Mouse (Mus musculus) v-Abl transformed pro-B cells (cell line): ENCODE data around the gene Olfr1277.

ENCODE experiments used
- in situ Hi-C, 2 experiments: fragments of 400-800 bp; cut with MboI; formaldehyde crosslinking; loops; one replicate each; pipeline ENCODE4 v1.15.1; 2025; ENCODE audit not compliant: unreplicated experiment in 2 of 2

The Olfr1277 gene

DNA sequence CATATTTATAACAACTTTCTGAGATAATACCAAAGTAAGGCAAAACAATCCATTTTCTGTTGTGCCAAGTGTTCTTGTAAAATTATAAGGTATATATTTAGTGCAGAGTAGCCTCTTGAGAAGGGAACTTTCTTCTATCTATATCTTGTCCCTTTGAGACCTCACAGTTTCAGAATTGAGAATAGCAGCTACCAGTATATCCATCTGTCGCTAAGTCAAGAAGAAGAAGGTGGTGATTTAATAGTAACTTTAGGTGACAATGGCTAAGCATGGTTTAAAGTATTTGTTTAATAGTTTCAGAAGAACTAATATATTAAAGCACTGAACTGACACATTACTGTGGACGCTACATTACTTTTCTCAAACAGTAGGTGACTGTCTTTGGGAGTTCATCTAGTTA, at the start of gene Olfr1277:
Olfr1277 (minus strand) TSS at position 101 of the 400 bp plus-strand sequence.
- in situ Hi-C loops, result no loop called here

DNA sequence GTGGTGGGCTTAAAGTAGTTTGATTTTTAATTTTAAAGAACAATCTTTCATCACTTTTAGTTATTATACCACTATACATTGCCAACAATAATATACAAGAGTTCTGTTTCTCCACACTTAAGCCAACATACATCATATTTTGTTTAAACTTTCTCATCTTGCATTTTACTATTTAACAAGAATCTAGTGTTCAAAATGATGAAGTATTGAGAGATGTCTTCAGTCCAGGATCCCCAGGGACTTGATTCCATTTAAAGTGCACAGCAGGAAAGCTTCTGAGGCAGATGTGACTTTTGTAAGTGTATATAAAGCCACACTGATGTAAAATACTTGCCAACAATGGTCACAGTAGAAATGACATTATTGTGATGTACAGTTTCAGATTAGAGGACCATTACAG, 39.8 kb upstream of the Olfr1277 start, which contains the start of gene Olfr1280:
Olfr1280 (plus strand) TSS at position 301 of the 400 bp plus-strand sequence.
- in situ Hi-C loops, result no loop called here

DNA sequence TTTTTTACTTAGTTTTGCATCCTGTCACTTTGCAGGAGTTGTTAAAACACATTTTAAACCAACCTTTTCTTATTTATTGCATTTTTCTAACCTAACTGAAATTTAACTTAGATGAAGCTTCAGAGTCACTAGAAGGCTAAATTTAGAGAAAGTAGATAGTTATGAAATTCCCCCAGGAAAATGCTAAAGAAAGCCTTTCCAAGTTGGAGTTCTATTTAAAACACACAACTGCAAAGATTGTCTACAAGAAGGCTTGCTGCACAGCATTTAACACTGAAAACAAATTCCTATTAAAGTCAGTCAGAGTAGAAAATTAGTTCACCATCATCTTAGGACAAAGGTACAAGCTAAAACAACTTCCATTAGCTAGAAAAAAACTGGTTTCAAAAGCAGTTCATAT, 26.5 kb upstream of the Olfr1277 start, which contains the start of gene Olfr1279:
Olfr1279 (plus strand) TSS at position 262 of the 400 bp plus-strand sequence.
- in situ Hi-C loops, result no loop called here

DNA sequence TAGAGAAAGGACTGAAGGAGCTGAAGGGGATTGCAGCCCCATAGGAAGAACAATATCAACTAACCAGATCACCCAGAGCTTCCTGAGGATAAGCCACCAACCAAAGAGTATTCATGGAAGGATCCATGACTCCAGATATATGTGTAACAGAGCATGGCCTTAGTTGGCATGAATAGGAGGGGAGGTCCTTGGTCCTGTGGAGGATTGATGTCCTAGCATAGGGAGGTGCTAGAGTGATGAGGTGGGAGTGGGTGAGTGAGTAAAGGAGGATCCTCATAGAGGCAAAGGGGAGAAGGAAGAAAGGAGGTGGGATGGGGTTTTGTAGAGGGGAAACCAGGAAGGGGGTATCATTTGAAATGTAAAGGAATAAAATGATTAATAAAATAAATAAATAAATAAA, 24.6 kb upstream of the Olfr1277 start:
- in situ Hi-C loops, result no loop called here

DNA sequence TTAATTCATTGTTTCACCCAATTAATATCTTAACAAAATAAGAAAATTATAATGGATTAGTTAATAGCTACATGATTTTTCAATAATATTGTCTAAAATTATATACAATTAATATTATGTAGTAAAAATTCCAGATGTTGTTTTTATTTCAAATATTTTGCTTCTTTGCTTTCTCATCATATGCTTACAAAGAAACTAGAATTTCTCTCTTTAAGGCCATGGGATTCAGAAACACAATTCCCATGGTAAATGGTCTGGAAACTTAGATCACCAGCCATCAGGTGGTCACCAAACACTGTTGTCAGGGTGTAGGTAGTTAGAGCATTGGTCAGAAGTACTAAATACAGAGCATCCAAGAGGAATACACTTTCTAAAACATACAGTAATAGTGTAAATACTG, 15.9 kb upstream of the Olfr1277 start, which contains the start of gene Olfr1278:
Olfr1278 (plus strand) TSS at position 301 of the 400 bp plus-strand sequence.
- in situ Hi-C loops, result no loop called here

DNA sequence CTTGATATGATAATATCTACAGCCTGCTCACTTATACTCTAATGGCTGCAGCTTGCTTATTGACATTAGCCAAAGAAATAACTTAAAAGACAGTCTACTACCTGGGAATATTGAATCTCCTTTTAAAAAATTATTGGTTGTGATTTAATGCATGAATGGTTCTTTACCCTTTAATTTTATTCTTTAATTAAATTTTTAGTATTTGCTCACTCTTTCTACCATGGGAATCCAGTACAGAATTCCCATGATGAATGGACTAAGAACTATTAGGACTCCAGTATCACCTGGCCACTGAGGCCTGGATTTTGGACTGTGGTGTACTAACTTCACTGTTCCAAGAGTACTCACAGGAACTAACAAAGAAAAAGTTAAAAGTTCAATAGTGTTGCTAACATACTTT, 19.7 kb downstream of the Olfr1277 start, which contains the start of gene Olfr1276:
Olfr1276 (plus strand) TSS at position 301 of the 400 bp plus-strand sequence.
- in situ Hi-C loops, result no loop called here

DNA sequence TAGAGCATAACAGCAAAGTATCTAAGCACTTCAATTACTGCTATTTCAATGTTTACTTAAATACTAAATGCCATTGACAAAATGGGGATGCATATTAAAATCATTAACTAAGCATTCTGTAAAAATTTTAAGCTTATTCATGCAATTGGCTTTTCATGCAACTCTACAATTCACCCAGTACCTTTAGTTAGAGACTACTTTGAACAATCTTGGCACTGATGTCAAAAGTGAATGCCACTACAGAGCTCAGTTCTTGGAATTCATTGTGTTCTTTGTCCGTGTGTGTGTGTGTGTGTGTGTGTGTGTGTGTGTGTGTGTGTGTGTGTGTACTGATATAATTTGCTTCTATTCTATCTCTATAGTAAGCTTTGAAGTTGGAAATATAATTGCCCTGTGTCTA, 38.7 kb downstream of the Olfr1277 start, which contains the start of gene Olfr1275:
Olfr1275 (minus strand) TSS at position 101 of the 400 bp plus-strand sequence.
- in situ Hi-C loops, result no loop called here

DNA sequence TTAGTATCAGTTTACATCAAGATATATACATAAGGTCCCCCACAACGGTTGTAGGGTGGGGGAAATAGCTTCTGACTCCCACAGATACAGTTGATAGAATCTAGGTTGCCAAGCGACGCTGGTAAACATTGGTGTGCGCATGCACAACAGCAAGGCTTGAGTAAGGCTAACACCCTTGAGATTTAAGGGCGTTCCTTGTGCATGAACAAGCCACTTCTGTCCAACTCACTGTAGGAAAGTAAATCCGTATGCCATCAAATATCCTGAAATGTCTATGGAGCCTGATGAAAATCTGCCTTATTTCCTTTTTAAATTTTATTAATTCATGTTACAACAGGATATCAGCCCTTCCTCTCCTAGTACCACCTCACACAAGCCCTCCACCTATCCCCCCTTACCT, 44.4 kb downstream of the Olfr1277 start, which contains the start of gene 4930430A15Rik:
4930430A15Rik (minus strand) TSS at position 101 of the 400 bp plus-strand sequence.
- in situ Hi-C loops, result no loop called here
